Mouse (Mus musculus): ENCODE data around the gene Unk. TPM values are rescaled to one million over a fixed set of nuclear protein-coding genes. Genes with fewer than 3 reads are reported as not detected.

Gene Unk
- polyA plus RNA-seq, 1 experiment from 2014 or later, result 40.4 TPM

DNA sequence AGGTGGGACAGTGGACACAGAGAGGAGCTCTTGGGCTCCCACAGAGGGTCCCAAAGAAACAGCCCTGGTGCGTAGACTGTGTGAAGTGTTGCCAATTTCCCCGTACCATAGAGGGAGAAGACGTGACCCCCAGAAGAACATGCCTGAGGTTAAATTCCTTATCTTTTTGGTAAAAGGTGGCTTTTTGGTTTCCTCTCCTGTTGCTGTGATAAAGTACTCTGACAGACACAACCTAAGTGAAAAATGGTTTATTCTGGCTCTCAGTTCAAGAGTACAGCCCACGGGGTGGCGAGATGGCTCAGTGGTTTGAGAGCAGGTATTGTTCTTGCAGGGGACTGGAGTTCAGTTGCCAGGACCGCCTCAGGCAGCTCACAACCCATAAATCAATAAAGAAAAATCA, 69.3 kb downstream of the Unk start:
- Histone ChIP-seq H3K9me3 (no peaks in the 10 kb centered on the region), H3K36me3 (no peaks in the 10 kb centered on the region), H3K27ac (replicated peaks) (no peak overlapping the region), H3K4me3 (no peak overlapping the region), H3K9ac (replicated peaks) (no peak overlapping the region), H3K27me3 (no peaks in the 10 kb centered on the region), H3K4me1 (peaks cover 22% of the 10 kb centered on the region), H3K4me2 (replicated peaks) (no peak overlapping the region)
- no peak for ATAC-seq (replicated peaks)
- 93% methylated on average over 6 of the region's 6 CpGs for WGBS

DNA sequence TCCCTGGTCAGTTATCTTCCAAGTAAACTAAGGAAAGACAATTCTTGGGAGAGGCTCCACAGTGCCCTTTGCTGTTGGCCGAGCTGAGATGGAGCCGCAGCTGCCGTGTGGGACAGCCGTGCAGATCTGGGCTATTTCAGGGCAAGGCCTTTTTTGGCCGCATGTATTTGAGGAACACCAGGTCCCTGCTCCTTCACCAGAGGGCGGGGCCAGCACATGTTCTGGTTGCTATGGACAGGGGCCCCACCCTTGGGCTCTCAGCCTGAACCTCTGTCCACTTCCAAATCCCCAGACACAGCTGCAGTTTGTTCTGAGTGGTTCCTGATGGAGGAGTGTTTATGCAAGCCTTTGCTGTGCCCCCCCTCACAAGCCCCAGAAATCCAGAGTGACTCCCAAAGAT, 70.3 kb downstream of the Unk start:
- no peaks in the 10 kb centered on the region for H3K36me3 ChIP-seq
- no peak overlapping the region for H3K9ac ChIP-seq (replicated peaks)
- peaks cover under 1% of the 10 kb centered on the region; the same call in 1 of the 2 replicates for H3K27me3 ChIP-seq
- H3K4me1 ChIP-seq, result peaks cover 24% of the 10 kb centered on the region
- no peak overlapping the region for H3K4me3 ChIP-seq
- no peak for ATAC-seq (replicated peaks)
- 85% methylated on average over 6 of the region's 6 CpGs for whole genome bisulfite sequencing
- H3K4me2 ChIP-seq (replicated peaks), result no peak overlapping the region
- no peak overlapping the region for H3K27ac ChIP-seq (replicated peaks)
- no peaks in the 10 kb centered on the region for H3K9me3 ChIP-seq

DNA sequence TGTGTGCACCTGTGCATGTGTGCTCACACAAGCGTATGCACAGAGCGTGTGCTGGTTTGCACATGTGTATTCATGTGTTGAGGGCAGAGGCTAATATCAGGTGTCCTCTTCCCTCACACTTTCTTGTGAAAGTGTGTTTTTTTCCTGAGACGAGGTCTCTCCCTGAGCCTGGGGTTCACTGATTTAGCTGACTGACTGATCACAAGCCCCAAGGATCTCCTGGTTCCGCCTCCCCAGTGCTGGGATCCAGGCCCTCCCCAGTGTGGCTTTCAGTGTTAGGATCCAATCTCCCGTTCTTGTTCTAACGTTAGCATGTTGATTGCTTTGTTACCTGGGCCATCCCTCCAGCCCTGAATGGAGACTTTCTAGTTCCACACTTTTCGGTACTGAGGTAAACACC, 70.7 kb downstream of the Unk start:
- Histone ChIP-seq H3K9me3 (no peaks in the 10 kb centered on the region), H3K36me3 (no peaks in the 10 kb centered on the region), H3K4me2 (replicated peaks) (no peak overlapping the region), H3K9ac (replicated peaks) (no peak overlapping the region), H3K4me3 (no peak overlapping the region), H3K27ac (replicated peaks) (peak overlapping the region; percentile 80), H3K4me1 (peaks cover 24% of the 10 kb centered on the region), H3K27me3 (peaks cover 5% of the 10 kb centered on the region)
- no peak for ATAC-seq (replicated peaks)
- 83% methylated on average over 7 of the region's 7 CpGs for WGBS

DNA sequence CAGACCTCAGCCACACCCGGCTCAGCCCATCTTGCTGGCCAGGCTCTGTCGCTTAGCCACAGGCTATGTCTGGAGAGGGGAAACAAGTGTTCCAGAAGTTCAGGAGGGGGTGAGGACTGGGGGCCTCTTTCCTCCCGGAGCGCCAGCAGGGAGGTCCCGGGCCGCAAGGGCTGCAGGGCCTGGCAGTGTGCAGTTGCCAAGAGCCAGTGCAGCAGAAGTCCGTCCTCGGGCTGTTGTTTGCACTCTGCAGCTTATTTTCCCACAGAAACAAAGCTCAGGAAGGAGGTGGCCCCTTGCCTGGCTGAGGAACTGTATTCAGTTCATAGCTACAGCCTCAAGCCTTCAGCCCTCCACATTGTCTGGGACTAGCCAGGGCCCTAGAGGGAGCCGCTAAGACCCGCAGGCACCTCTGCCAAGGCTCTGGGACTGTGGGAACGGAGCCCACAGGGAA, 71.8 kb downstream of the Unk start:
- peak; percentile 87 for ATAC-seq (replicated peaks)
- WGBS, result 7% methylated on average over 11 of the region's 11 CpGs
- no peak overlapping the region for H3K4me2 ChIP-seq (replicated peaks)
- no peak overlapping the region for H3K4me3 ChIP-seq
- no peak overlapping the region; the same call in 1 of the 2 replicates for H3K9ac ChIP-seq (replicated peaks)
- H3K4me1 ChIP-seq, result peaks cover 28% of the 10 kb centered on the region
- H3K36me3 ChIP-seq, result no peaks in the 10 kb centered on the region
- peaks cover 16% of the 10 kb centered on the region for H3K27me3 ChIP-seq
- peak overlapping the region; percentile 80 for H3K27ac ChIP-seq (replicated peaks)
- no peaks in the 10 kb centered on the region for H3K9me3 ChIP-seq

DNA sequence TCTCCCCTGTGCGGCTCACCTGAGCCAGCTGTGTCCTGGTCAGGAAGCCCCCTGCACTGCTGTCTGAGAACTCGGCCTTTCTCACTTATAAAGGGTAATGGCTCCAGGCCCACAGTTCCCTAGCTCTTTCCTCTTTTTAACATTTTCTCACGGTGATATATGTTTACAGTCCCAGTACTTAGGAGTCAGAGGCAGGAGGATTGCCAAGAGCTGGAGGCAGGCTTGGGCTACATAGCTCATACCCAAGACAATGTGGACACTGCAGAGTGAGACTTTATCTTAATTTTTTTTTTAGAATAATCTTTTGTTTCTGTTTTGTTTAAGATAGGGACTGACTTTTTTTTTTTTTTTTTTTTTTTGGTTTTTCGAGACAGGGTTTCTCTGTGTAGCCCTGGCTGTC, 72.3 kb downstream of the Unk start:
- no peak overlapping the region for H3K9ac ChIP-seq (replicated peaks)
- ATAC-seq (replicated peaks), result no peak; the same call in 1 of the 2 replicates
- H3K4me3 ChIP-seq, result no peak overlapping the region
- no peaks in the 10 kb centered on the region for H3K36me3 ChIP-seq
- peaks cover 21% of the 10 kb centered on the region for H3K27me3 ChIP-seq
- H3K4me1 ChIP-seq, result peaks cover 31% of the 10 kb centered on the region
- H3K27ac ChIP-seq (replicated peaks), result peak overlapping the region; percentile 80
- WGBS, result 38% methylated on average over 3 of the region's 4 CpGs
- no peak overlapping the region for H3K4me2 ChIP-seq (replicated peaks)
- H3K9me3 ChIP-seq, result no peaks in the 10 kb centered on the region

DNA sequence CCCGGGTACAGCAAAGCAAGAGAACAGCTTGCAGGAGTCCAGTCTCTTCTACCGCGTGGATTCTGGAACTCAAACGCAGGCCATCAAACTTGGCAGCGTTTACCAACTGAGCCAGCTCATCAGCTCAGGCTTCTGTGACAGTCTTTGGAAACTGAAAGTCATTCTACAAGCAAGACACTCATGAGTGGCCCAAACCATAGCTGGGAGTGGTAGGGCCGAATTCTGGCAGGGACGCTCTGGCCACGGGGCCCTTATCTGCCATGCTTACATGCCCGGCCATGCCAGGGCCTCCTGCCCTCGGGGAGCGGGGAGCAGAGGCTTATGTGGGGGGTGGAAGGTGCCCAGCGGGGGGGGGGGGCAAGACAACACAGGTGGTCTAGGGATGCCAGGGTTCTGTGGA, 73.5 kb downstream of the Unk start:
- Histone ChIP-seq H3K4me2 (replicated peaks) (no peak overlapping the region), H3K36me3 (no peaks in the 10 kb centered on the region), H3K4me3 (no peak overlapping the region), H3K9ac (replicated peaks) (no peak overlapping the region), H3K27me3 (peaks cover 32% of the 10 kb centered on the region), H3K27ac (replicated peaks) (0 out of 2 replicates have a peak overlapping the region, but pooled peaks have one; percentile 5), H3K4me1 (peaks cover 41% of the 10 kb centered on the region), H3K9me3 (no peaks in the 10 kb centered on the region)
- 72% methylated on average over 12 of the region's 12 CpGs for WGBS
- no peak for ATAC-seq (replicated peaks)

DNA sequence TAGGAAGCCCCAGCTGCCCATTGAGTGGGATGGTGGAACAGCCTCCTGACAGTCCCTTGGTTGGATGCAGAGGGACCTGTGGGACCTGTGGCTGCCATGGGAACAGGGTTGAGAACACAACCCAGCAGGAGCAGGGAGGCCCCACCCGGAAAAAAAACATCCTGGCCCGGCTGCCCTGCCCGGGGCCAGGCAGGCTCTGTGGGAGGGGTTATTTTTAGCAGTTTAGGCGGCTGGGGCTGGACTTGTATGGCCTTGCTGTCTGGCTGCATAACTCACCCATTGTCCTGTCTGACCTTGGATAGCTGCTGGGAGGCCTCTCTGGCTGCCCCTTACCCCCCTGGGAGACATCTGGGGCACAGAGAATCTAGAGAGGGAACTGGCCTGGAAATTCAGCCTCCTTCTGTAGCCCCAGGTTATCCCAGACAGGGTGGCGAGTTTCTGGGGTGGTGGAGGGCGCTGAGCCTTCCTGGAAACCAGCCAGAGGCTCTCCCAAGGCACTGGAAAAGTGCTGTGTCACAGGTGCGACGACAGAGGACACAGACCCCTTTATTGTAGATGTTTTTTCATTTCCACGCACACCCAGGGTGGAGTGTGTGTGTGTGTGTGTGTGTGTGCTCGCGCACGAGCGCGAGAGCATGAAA, 74.0 kb downstream of the Unk start:
- Histone ChIP-seq H3K36me3 (no peaks in the 10 kb centered on the region), H3K4me2 (replicated peaks) (no peak overlapping the region), H3K9me3 (no peaks in the 10 kb centered on the region), H3K4me1 (peaks cover 47% of the 10 kb centered on the region), H3K27ac (replicated peaks) (no peak overlapping the region), H3K4me3 (no peak overlapping the region), H3K9ac (replicated peaks) (no peak overlapping the region), H3K27me3 (peaks cover 36% of the 10 kb centered on the region)
- no peak for ATAC-seq (replicated peaks)
- WGBS, result 44% methylated on average over 14 of the region's 14 CpGs

DNA sequence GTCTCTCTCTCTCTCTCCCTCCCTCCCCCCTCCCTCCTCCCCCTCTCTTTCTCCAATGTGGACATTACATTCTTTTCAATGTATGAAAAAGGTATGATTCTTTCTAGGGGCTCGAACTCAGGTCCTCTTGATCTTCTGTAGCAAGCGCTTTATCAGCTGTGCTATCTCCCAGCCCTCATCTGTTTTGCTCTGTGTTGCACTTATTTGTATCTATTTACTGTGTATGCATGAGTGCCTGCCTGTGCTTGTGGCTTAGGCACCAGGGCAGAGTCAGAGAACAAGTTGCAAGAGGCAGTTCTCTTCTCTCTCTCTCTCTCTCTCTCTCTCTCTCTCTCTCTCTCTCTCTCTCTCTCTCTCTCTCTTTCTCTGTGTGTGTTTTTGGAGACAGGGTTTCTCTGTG, 74.9 kb downstream of the Unk start:
- Histone ChIP-seq H3K9ac (replicated peaks) (no peak overlapping the region), H3K9me3 (no peaks in the 10 kb centered on the region), H3K4me2 (replicated peaks) (no peak overlapping the region), H3K36me3 (no peaks in the 10 kb centered on the region), H3K4me1 (peaks cover 55% of the 10 kb centered on the region), H3K27me3 (peaks cover 45% of the 10 kb centered on the region), H3K4me3 (no peak overlapping the region), H3K27ac (replicated peaks) (no peak overlapping the region)
- 90% methylated on average over 2 of the region's 2 CpGs for WGBS
- ATAC-seq (replicated peaks), result no peak

DNA sequence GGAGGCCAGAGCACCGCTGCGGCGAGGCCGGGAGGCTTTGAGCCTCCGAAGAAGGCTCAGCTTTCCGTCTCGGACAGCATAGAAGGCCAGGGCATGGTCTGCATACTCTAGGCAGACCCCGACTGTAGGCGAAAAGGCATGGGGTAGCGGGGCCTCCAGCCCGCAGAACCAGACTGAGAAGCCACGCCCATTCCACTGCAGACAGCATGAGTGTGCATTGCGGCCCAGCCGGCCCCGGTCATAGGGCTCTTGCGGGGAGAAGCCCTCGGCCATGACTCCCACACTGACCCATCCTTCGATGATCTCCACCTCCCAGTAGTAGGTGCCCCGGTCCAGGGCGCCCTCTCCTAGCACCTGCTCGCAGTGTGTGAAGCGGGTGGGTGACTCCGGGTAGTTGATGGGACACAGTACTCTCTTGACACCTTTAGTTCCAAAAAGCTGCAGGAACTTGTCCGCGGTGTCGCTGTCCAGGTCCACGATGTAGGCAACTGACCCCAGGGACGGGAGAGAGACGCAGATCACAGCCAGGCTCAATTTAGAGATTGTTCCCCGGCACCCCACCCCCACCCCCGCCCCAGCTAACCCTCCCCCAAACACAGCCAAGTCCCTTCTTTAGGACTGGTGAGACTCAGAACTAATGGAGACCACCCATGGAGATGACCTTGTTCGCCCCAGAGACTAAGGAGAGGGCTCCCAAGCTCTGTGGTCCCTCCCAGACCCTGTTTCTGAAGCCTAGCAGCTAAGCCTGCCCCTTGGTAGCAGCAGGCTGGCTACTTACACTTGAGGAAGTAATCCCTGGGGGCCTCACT, 76.2 kb downstream of the Unk start:
- WGBS, result 33% methylated on average over 32 of the region's 32 CpGs
- no peak for ATAC-seq (replicated peaks)
- Histone ChIP-seq H3K9me3 (no peaks in the 10 kb centered on the region), H3K4me1 (peaks cover 58% of the 10 kb centered on the region), H3K27me3 (peaks cover 58% of the 10 kb centered on the region), H3K9ac (replicated peaks) (no peak overlapping the region), H3K36me3 (no peaks in the 10 kb centered on the region), H3K4me2 (replicated peaks) (no peak overlapping the region), H3K4me3 (no peak overlapping the region), H3K27ac (replicated peaks) (no peak overlapping the region)

DNA sequence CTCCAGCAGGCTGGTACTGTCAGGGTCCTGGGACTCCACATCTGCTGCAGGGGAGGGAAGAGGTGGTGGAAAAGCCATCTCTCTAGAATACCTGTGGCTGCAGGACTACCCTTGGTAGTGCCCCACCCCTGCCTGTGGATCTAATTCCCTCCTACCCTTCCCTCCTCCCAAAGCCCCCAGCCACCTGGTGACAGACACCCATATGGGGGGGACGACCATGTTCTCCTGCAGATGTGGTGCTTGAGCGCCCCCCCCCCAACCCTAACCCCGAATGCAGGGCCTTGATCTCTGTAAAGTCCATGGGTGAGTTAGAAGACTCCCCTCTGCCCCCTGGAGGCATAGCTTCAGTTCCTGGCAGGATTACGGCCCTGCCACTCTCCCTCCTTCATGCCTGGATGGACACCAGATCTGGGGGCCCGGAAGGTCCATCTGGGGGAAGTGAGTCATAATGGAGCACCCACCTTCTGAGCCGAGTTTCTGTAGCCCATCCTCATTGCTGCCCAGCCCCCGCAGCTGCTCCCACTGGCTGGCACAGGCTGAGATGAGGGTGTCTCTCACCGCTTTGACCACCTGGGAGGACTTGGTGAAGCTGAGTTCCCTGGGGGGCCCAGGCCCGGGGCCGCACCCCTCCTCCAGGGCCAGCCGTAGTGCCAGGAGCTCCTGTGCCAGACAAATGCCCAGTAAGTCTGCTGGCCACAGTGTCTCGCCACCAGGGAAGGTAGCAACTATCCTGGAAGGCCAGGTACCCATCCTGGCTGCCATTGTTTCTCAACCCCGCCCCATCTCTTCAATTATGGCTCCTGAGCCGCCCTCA, 77.0 kb downstream of the Unk start:
- Histone ChIP-seq H3K4me3 (no peak overlapping the region), H3K4me2 (replicated peaks) (no peak overlapping the region), H3K27ac (replicated peaks) (no peak overlapping the region), H3K4me1 (peaks cover 50% of the 10 kb centered on the region), H3K27me3 (peaks cover 66% of the 10 kb centered on the region), H3K36me3 (no peaks in the 10 kb centered on the region), H3K9ac (replicated peaks) (no peak overlapping the region), H3K9me3 (no peaks in the 10 kb centered on the region)
- no peak for ATAC-seq (replicated peaks)
- WGBS, result 22% methylated on average over 14 of the region's 14 CpGs

DNA sequence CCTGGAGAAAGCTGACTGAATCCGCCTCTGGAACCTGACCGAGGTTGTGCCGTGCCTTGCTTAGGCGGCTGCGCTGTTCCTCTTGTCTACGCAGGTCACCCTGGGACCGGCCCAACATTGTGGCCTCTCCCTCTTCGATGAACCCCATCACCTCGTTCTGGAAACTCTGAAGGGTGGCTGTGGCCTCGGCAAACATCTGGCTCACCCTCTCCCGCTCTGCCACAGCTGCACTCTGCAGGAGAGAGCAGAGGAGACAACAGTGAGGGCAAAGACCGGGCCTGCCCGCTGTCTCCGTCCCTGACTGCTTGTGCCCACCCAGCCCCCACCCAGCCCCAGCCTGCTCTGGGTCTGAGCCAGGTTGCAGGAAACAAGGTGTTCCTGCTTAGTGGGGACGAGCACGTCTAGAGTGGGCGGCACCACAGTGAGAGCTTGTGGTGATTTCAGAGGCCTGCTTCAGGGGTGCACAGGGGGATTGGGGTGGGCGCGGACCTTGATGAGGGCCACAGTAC, 77.7 kb downstream of the Unk start:
- Histone ChIP-seq H3K4me3 (0 out of 2 replicates have a peak overlapping the region, but pooled peaks have one; percentile 2), H3K27me3 (peaks cover 67% of the 10 kb centered on the region), H3K4me1 (peaks cover 46% of the 10 kb centered on the region)

More for the DNA sequence above, 77.7 kb downstream of the Unk start:
- Histone ChIP-seq H3K27ac (replicated peaks) (no peak overlapping the region), H3K9me3 (no peaks in the 10 kb centered on the region), H3K4me2 (replicated peaks) (peak overlapping the region; percentile 46; the same call in 1 of the 2 replicates), H3K9ac (replicated peaks) (no peak overlapping the region), H3K36me3 (no peaks in the 10 kb centered on the region)
- ATAC-seq (replicated peaks), result no peak
- WGBS, result 13% methylated on average over 19 of the region's 19 CpGs

Measured in forebrain, embryonic 15.5 days (tissue).